Mouse (Mus musculus) bone marrow, adult 2 months (tissue): Measurements from ENCODE around the gene Ptpre.

Experiments
- CTCF ChIP-seq: fragments of 200-500 bp; IDR thresholded peaks from 2 replicates; pipeline ENCODE4 v1.5.1; 2011; ENCODE audit warnings: low read length, control low read depth; ENCODE audit not compliant: control insufficient read depth, insufficient read depth
- POLR2A ChIP-seq: fragments of 200-500 bp; IDR thresholded peaks from 2 replicates; pipeline ENCODE4 v1.6.1; 2011; ENCODE audit warnings: low read depth, mild to moderate bottlenecking, control low read depth, low read length, borderline replicate concordance; ENCODE audit not compliant: control insufficient read depth

DNA sequence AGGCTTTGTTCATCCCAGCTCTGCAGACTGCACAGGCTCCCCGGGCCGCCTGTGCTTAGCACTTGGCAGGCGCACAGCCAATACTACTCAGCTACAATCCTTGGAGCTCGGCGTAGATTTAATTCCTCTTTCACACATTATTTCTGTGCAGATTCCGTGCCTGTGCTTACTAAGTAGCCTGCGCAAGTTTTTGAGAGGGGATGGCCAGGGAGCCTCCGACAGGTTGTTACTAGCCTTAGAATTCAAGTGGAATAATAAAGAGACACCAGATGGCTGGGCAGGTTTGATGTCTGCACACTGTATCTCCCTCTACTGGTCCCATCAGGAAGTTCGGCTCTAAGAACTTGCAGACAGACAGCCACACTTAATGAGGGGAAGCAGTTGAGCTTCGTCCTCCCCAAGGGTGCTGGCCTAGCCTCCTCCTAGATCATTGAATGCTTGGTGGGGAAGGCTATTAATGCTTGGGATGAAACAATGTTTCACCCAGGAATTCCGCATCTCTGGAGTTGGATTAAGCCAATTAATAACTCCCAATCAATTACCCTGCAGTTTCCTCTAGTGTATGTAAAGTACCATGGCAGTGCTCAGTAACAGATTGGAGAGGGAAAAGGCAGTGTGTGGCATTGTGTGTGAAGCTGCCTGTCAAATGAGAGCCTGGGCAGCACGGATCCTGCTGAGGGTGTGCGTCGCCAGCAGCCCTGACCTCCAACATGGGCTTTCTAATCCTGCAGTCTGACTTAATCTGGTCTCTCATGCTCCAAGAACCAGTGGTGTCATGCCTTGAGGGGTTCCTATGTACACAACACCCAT lies 104.6 kb downstream of the Ptpre start:
- no peak for TF ChIP-seq POLR2A
- peak; percentile 44 for TF ChIP-seq CTCF
